Comparison of ENCODE assay signal across 8 mouse cellular contexts in the genomic region with DNA sequence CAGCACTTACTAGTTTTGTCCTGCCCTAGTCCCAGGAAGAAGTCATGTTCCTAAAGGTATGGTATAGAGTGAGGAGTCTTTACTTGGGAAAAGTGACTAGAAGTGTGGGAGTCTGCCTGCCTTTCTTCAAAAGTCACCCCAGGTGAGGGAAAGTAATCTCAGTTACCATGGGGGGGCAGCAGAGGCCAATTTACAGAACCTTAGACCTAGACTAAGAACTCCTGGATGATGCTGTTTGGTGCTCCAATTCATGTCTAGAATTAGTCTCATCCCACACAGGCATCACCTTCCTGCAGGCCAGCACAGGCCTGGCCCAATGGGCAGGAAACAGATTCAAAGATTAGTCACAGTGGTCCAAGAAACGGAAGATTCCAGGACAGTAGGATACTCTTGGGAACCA. TPM values are rescaled to one million over a fixed set of nuclear protein-coding genes. Genes with fewer than 3 reads are reported as not detected.
DNase-seq lines count a peak whose midpoint lies in the region; ATAC-seq and TF ChIP-seq lines count a peak whose summit lies in the region.
"Had no signal": no experiment of that assay in that cellular context is flagged by ENCODE, and none has a peak within 500 bp of the region (broad histone marks: within the 10 kb centered on the region; RNA-seq: fewer than 3 reads in every experiment).

No protein-coding gene starts in this region.

- ATAC-seq in intestine, postnatal 0 days, result no peak
- ATAC-seq in intestine, embryonic 15.5 days, result no peak
- peak; percentile 67 for ATAC-seq in midbrain, embryonic 15.5 days (replicated peaks)

- H3K4me1 ChIP-seq in intestine, postnatal 0 days (replicated peaks; ENCODE audit: control insufficient read depth, insufficient read depth, low read length), result no peaks in the 10 kb centered on the region
- no peaks in the 10 kb centered on the region for H3K4me1 ChIP-seq in intestine, embryonic 15.5 days (replicated peaks)
- no peaks in the 10 kb centered on the region for H3K4me1 ChIP-seq in E14TG2a.4 (replicated peaks; ENCODE audit: low read depth, low read length)
- H3K4me1 ChIP-seq in midbrain, embryonic 15.5 days, result no peaks in the 10 kb centered on the region
- H3K4me1 ChIP-seq: hindbrain, embryonic 15.5 days had no signal

- H3K4me3 ChIP-seq in intestine, postnatal 0 days (ENCODE audit: low read depth, low read length), result no peak overlapping the region
- H3K4me3 ChIP-seq in intestine, embryonic 15.5 days (replicated peaks), result no peak overlapping the region
- no peak overlapping the region for H3K4me3 ChIP-seq in E14TG2a.4 (replicated peaks; ENCODE audit: low read length)
- no peak overlapping the region for H3K4me3 ChIP-seq in midbrain, embryonic 15.5 days
- H3K4me3 ChIP-seq: hindbrain, embryonic 15.5 days had no signal

- no peak overlapping the region for H3K4me2 ChIP-seq in intestine, postnatal 0 days (replicated peaks; ENCODE audit: low read depth)
- no peak overlapping the region for H3K4me2 ChIP-seq in intestine, embryonic 15.5 days (replicated peaks)
- H3K4me2 ChIP-seq in midbrain, embryonic 15.5 days, result no peak overlapping the region
- H3K4me2 ChIP-seq: hindbrain, embryonic 15.5 days had no signal

- H3K27me3 ChIP-seq in intestine, postnatal 0 days (replicated peaks; ENCODE audit: control insufficient read depth, insufficient read depth, low read length), result 0 out of 2 replicates have a peak, but pooled peaks cover 3% of the 10 kb centered on the region
- H3K27me3 ChIP-seq in intestine, embryonic 15.5 days (replicated peaks), result 0 out of 2 replicates have a peak, but pooled peaks cover 5% of the 10 kb centered on the region
- H3K27me3 ChIP-seq in E14TG2a.4 (ENCODE audit: insufficient read depth, low read length), result no peaks in the 10 kb centered on the region
- H3K27me3 ChIP-seq in midbrain, embryonic 15.5 days (replicated peaks), result no peaks in the 10 kb centered on the region

- no peak overlapping the region for H3K27ac ChIP-seq in intestine, postnatal 0 days (ENCODE audit: low read depth, low read length)
- H3K27ac ChIP-seq in intestine, embryonic 15.5 days, result no peak overlapping the region
- H3K27ac ChIP-seq in midbrain, embryonic 15.5 days, result no peak overlapping the region
- H3K27ac ChIP-seq: hindbrain, embryonic 15.5 days had no signal

- DNase-seq in 3T3-L1 (ENCODE audit: low read depth, low spot score), result peak; percentile 31
- peak; percentile 1 for DNase-seq in embryo, embryonic 9.5 days (ENCODE audit: extremely low spot score)
- DNase-seq in thymus, postnatal 25 days, result no peak

- no peak overlapping the region for H3K9ac ChIP-seq in intestine, postnatal 0 days (ENCODE audit: low read depth, low read length)
- no peak overlapping the region for H3K9ac ChIP-seq in intestine, embryonic 15.5 days
- no peak overlapping the region for H3K9ac ChIP-seq in midbrain, embryonic 15.5 days
- H3K9ac ChIP-seq: hindbrain, embryonic 15.5 days had no signal

- WGBS in intestine, postnatal 0 days, result 50% methylated on average over 1 of the region's 1 CpGs
- 34% methylated on average over 1 of the region's 1 CpGs for WGBS in intestine, embryonic 15.5 days
- WGBS in midbrain, embryonic 15.5 days, result 48% methylated on average over 1 of the region's 1 CpGs

- H3K36me3 ChIP-seq in intestine, postnatal 0 days (ENCODE audit: control insufficient read depth, insufficient read depth), result no peaks in the 10 kb centered on the region
- H3K36me3 ChIP-seq in intestine, embryonic 15.5 days, result no peaks in the 10 kb centered on the region
- H3K36me3 ChIP-seq in E14TG2a.4 (ENCODE audit: insufficient read depth, low read length), result no peaks in the 10 kb centered on the region
- no peaks in the 10 kb centered on the region for H3K36me3 ChIP-seq in midbrain, embryonic 15.5 days (replicated peaks)
- H3K36me3 ChIP-seq: hindbrain, embryonic 15.5 days had no signal

- no peaks in the 10 kb centered on the region for H3K9me3 ChIP-seq in intestine, postnatal 0 days (ENCODE audit: control insufficient read depth)
- H3K9me3 ChIP-seq in intestine, embryonic 15.5 days, result no peaks in the 10 kb centered on the region
- H3K9me3 ChIP-seq in E14TG2a.4 (ENCODE audit: low read length), result no peaks in the 10 kb centered on the region; the same call in 1 of the 2 replicates
- H3K9me3 ChIP-seq in midbrain, embryonic 15.5 days, result no peaks in the 10 kb centered on the region
- H3K9me3 ChIP-seq: hindbrain, embryonic 15.5 days had no signal

- TF ChIP-seq CTCF in intestine, postnatal 0 days (IDR thresholded peaks at IDR 0.05; ENCODE audit: low read depth), result peak; percentile 59
- TF ChIP-seq CTCF in E14TG2a.4 (conservative IDR thresholded peaks at IDR 0.05; ENCODE audit: low read length), result 0 out of 2 replicates have a peak, but pooled peaks have one; percentile 18

RNA-seq across cellular contexts. Expression of gene Tmem28, which starts 12.4 kb away (rescaled TPM):
- polyA plus RNA-seq in intestine, postnatal 0 days (2015; fragmentation: Nextera tagmentation; extraction: Ambion mirVana), result 0.07 and 0.09 TPM in 2 replicates
- 0.04 and 0.06 TPM in 2 replicates for polyA plus RNA-seq in intestine, embryonic 15.5 days (2015; fragmentation: Nextera tagmentation; extraction: Ambion mirVana)
- 2.0 and 2.1 TPM in 2 replicates for polyA plus RNA-seq in midbrain, embryonic 15.5 days (2015; fragmentation: Nextera tagmentation; extraction: Ambion mirVana)
